Mouse (Mus musculus): Measurements from ENCODE around the gene Abca13. TPM values are rescaled to one million over a fixed set of nuclear protein-coding genes. Genes with fewer than 3 reads are reported as not detected.
"Not testable (repeated sequence)": the region's sequence is repeated elsewhere in the genome, so short reads cannot be mapped to it uniquely, and the experiment has no call there.

Abca13 gene
- total RNA-seq (2021) = under 1 TPM; 0.05 TPM

DNA sequence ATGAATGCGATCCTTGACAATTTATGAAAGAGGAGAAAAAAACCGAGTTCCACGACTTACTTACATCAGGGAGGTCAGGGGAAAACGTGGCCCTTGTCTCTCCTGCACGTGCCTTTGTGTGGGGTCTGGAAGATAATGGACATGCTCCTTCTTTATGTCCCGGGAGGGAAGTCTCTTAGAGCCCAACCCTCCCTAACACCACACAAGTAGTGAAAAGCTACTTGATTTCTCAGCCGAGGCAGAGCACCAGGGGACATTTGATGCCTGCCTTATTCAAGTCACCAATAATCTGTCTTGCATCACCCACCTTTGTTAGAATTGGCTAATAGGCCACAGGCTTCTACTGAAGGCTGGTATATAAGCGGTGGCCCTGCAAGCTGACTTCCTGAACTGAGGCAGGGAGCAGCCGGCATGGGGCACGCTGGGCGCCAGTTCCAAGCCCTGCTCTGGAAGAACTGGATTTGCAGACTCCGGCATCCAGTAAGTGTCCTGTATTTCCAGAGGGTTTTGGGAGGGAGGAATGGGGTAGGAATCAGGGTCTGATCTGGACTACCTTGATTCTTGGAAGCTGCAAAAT is at the start of gene Abca13:
Gene Abca13, plus strand, starts transcription at position 388 of the 577 bp plus-strand sequence.
- intact Hi-C loops (cut with DNase I) = no loop called here
- no peak for DNase-seq (ENCODE audit: low spot score in 2 of 2)

GRCm38 (mm10) chr11:9145113-9145512 is 46.6 kb upstream of the Abca13 start:
- intact Hi-C loops (cut with DNase I) = no loop called here

DNA sequence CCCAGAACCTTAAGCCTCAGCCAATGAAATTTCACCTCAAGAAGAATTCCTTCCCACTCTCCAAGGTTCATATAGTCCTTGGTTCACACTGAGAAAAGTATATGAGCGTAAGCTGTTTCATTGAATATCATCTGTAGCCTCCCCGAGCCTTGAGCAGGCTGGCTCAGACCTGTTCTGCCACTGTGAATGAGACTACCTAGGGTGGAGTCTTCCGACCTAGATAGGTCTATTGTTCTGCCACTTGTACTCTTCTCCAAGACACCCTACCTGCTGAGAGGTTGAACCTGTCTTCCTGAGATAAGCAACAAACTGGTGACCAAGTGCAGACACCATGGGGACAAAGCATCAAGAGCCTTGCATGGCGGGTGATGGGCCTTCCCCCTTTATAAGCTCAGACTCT is 45.6 kb upstream of the Abca13 start:
- no peak for DNase-seq (ENCODE audit: low spot score in 2 of 2)
- intact Hi-C loops (cut with DNase I) = no loop called here

More at GRCm38 (mm10) chr11:9145113-9145512, 46.6 kb upstream of the Abca13 start:
- DNase-seq (ENCODE audit: low spot score in 2 of 2) = no peak

- no peak for DNase-seq (ENCODE audit: low spot score in 2 of 2)
- intact Hi-C loops (cut with DNase I) = no loop called here
Observed at GRCm38 (mm10) chr11:9146683-9147082, 45.1 kb upstream of the Abca13 start.

DNA sequence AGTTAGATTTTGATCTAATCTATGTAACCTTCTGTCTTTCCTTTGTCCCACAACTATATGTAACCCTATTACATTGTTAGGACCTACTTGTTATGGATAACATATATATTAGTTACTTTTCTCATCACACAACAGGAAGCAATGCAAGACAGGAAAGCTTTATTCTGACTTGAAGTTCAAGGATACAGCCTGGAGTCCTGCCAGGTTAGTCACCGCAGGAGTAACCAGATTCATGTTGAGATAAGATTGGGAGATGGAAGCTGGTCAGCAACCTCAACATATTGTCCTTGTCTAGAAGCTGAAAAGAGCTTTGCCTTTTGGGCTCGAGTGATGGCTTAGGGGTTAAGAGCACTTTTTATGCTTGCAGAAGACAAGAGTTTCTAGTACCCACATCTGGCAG is 43.5 kb upstream of the Abca13 start:
- DNase-seq (ENCODE audit: low spot score in 2 of 2) = no peak
- intact Hi-C loops (cut with DNase I) = no loop called here

DNA sequence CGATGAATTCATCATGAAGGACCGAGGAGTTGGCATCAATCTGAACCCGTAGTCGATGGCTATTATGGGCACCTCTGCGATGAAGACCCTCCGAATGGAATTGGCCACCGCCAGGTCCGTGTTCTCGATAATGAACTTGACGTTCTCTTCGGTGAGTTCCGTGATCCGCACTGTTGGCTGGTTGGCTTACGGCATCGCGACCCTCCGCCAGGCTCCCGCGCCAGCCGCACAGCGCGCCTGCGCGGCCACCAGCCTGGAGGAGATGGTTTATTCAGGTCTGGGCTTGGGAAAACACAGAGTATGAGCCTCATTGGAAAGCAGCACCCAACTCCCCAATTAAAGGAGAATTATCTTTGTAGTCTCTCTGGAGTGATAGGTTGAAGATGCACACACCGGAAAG is 41.3 kb upstream of the Abca13 start:
- intact Hi-C loops (cut with DNase I); DNase-seq (ENCODE audit: low spot score in 2 of 2): not testable (repeated sequence)

DNA sequence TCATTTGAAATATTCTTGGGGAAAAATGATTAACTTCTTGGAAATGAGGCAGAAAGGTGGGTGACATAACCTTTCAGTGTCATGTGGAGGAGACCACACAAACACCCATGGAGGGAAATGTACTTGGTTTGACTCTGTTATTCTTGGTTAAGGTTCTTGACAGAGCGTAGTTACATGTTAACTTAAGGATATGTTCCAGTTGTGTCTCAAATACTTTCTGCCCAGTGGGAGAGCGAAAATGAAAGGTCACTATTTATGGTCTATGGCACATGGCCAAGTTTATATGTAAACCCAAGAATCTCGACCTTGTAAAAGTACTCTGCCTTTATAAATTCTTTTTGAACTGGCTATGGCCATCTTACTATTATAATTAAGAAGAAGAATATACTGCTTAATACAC is 31.8 kb upstream of the Abca13 start:
- intact Hi-C loops (cut with DNase I) = no loop called here
- DNase-seq (ENCODE audit: low spot score in 2 of 2) = no peak

DNA sequence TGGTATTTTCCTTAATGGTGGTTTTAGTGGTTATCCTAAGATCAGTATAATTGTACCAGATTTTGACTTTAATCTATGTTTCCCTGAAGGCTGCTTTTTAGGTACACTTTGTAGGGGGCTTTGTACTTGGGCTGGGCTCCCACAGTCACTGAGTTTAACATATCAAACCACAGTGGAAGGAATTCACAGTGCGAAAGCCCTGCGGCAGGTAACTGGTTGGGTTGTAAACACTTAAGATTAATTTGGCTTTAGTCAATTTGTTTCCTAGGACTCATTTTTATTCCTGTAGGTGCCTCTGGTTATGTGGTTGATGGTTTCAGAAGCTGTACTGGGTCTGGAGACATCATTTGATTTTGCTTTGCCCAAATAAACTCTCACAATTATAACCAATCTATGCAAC is 24.4 kb upstream of the Abca13 start:
- no peak for DNase-seq (ENCODE audit: low spot score in 2 of 2)
- intact Hi-C loops (cut with DNase I) = no loop called here

GRCm38 (mm10) chr11:9181477-9181876 is 10.3 kb upstream of the Abca13 start:
- no peak for DNase-seq (ENCODE audit: low spot score in 2 of 2)
- intact Hi-C loops (cut with DNase I) = no loop called here

- intact Hi-C loops (cut with DNase I); DNase-seq (ENCODE audit: low spot score in 2 of 2): not testable (repeated sequence)
Observed at GRCm38 (mm10) chr11:9189471-9189870, 2.3 kb upstream of the Abca13 start.

GRCm38 (mm10) chr11:9190772-9191554 is 779 bp upstream of the Abca13 start:
- intact Hi-C loops (cut with DNase I) = no loop called here
- DNase-seq (ENCODE audit: low spot score in 2 of 2) = no peak

DNA sequence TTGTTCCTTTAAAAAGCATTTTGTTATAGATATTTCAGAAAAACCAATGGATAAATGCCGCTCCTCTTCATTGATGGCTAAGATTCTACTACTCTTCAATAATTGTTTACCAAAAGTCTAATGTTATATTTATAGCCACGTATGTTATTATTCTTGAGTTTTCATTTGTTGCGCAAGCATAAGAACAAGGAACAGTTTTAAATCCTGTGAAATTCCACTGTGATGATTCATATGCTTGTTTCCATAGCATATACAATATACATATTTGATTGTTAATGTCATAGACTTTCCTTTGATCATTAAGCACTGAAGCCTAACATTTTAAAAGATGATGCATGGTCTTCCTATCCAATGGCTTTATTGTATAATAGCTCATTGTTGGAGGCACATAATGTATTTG is 3.1 kb downstream of the Abca13 start:
- intact Hi-C loops (cut with DNase I) = no loop called here
- DNase-seq (ENCODE audit: low spot score in 2 of 2) = no peak

- intact Hi-C loops (cut with DNase I) = no loop called here
- DNase-seq (ENCODE audit: low spot score in 2 of 2) = no peak
Observed at GRCm38 (mm10) chr11:9199868-9200267, 8.1 kb downstream of the Abca13 start.

- no peak for DNase-seq (ENCODE audit: low spot score in 2 of 2)
Observed at GRCm38 (mm10) chr11:9210707-9211106, 19.0 kb downstream of the Abca13 start.

GRCm38 (mm10) chr11:9213580-9213979 is 21.8 kb downstream of the Abca13 start:
- intact Hi-C loops (cut with DNase I) = no loop called here
- peak in 1 of 2 experiments; percentile 10 for DNase-seq (ENCODE audit: low spot score in 2 of 2)

More at GRCm38 (mm10) chr11:9210707-9211106, 19.0 kb downstream of the Abca13 start:
- intact Hi-C loops (cut with DNase I) = no loop called here

- intact Hi-C loops (cut with DNase I) = no loop called here
- no peak for DNase-seq (ENCODE audit: low spot score in 2 of 2)
Observed at GRCm38 (mm10) chr11:9216252-9216651, 24.5 kb downstream of the Abca13 start.

DNA sequence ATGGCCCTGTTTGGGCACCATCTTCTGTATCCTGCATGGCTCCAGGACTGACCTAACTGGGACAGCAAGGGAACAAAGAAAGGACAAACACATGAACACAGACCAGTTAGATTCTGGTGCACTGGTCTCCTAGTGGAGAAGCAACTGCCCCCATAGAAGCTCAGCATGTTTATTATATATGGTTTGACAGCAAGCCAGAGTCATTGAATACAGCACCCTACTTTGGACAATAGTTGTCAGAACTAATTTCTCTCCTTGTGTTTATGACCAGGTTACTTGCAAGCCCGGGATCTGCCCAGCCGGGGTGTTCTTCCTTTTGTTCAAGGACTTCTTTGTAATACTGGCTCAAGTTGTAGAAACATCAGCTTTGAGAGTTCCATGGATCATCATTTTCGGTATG is 28.8 kb downstream of the Abca13 start:
- no peak for DNase-seq (ENCODE audit: low spot score in 2 of 2)
- intact Hi-C loops (cut with DNase I) = no loop called here

DNA sequence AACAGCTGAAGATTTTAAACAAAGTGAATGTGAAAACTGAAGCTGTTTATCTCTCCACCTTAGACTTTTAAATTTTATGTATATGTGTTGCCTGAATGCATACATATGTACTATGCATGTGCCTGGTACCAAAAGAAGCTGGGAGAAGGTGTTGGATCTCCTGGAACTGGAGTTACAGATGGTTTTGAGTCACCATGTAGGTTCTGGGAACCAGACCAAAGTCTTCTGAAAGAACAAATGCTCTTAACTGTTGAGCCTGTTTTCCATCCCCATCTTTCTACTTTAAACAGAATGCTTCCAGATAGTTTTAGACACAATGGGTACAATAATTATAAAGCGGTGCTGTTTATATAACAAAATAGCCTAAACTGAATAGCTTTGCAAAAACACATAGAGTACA is 29.9 kb downstream of the Abca13 start:
- intact Hi-C loops (cut with DNase I) = no loop called here
- DNase-seq (ENCODE audit: low spot score in 2 of 2) = peak in 1 of 2 experiments; percentile 74

- intact Hi-C loops (cut with DNase I) = no loop called here
- DNase-seq (ENCODE audit: low spot score in 2 of 2) = no peak
Observed at GRCm38 (mm10) chr11:9226399-9226798, 34.7 kb downstream of the Abca13 start.

DNA sequence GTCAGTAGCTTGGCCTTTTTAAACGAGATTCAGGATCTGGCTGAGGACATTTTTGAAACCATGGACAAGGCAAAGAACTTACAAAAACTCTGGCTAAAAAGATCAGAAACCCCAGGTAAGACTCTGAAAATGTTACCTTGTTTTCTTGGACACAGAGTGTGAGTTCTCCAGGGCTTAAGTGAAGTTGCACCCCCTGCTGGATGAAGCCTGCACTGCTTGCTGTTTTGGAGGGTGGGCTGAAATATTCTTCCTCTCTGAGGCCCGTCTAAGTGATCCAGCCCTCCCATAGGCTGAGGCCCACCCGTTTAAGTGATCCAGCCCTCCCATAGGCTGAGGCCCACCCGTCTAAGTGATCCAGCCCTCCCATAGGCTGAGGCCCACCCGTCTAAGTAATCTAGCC is 57.9 kb downstream of the Abca13 start:
- intact Hi-C loops (cut with DNase I); DNase-seq (ENCODE audit: low spot score in 2 of 2): not testable (repeated sequence)

- intact Hi-C loops (cut with DNase I); DNase-seq (ENCODE audit: low spot score in 2 of 2): not testable (repeated sequence)
Observed at GRCm38 (mm10) chr11:9263072-9263471, 71.3 kb downstream of the Abca13 start.

Data from left cerebral cortex, postnatal 25 days (tissue).